In genomic region chr3:136171631-136172030, GRCm38 (mm10) we compare ENCODE assay signal across 20 mouse cellular contexts.
DNase-seq lines count a peak whose midpoint lies in the region; ATAC-seq and TF ChIP-seq lines count a peak whose summit lies in the region.
"Had no signal": no experiment of that assay in that cellular context is flagged by ENCODE, and none has a peak within 500 bp of the region (broad histone marks: within the 10 kb centered on the region; RNA-seq: fewer than 3 reads in every experiment).

No protein-coding gene starts in this region.

- no peak overlapping the region for H3K9ac ChIP-seq in forebrain, embryonic 15.5 days (replicated peaks)
- H3K9ac ChIP-seq: embryonic facial prominence, embryonic 13.5 days; forebrain, embryonic 13.5 days; heart, embryonic 15.5 days; hindbrain, embryonic 13.5 days had no signal

- H3K4me1 ChIP-seq in forebrain, embryonic 15.5 days, result no peaks in the 10 kb centered on the region
- H3K4me1 ChIP-seq: embryonic facial prominence, embryonic 13.5 days; forebrain, embryonic 13.5 days; heart, embryonic 15.5 days; hindbrain, embryonic 13.5 days had no signal

- H3K9me3 ChIP-seq in forebrain, embryonic 15.5 days, result no peaks in the 10 kb centered on the region
- H3K9me3 ChIP-seq: embryonic facial prominence, embryonic 13.5 days; forebrain, embryonic 13.5 days; heart, embryonic 15.5 days; hindbrain, embryonic 13.5 days had no signal

- DNase-seq in layer of hippocampus, adult 2 months (ENCODE audit: low spot score in 2 of 2), result no peak
- no peak for DNase-seq in layer of hippocampus, postnatal 14 days (ENCODE audit: low spot score in 2 of 2)
- peak; percentile 10 to 21 for DNase-seq in right cerebral cortex, adult 2 months (ENCODE audit: low spot score in 2 of 2)
- DNase-seq in right cerebral cortex, postnatal 36 days (ENCODE audit: low spot score in 2 of 2), result no peak
- peak; percentile 75 for DNase-seq in brain, adult 2 months (ENCODE audit: low read depth, low spot score)
- DNase-seq in spleen, postnatal 36 days (ENCODE audit: low spot score in 2 of 2), result no peak
- DNase-seq: adrenal gland, postnatal 14 days; cerebellum, adult 18-20 months; cerebellum, adult 9-11 months; cerebellum, postnatal 36 days; gastrocnemius, postnatal 14 days; heart, adult 2 months; heart, postnatal 14 days had no signal

- H3K4me3 ChIP-seq in layer of hippocampus, adult 2 months, result no peak overlapping the region
- H3K4me3 ChIP-seq in forebrain, embryonic 15.5 days, result no peak overlapping the region
- H3K4me3 ChIP-seq: embryonic facial prominence, embryonic 13.5 days; forebrain, embryonic 13.5 days; heart, adult 2 months; heart, embryonic 15.5 days; hindbrain, embryonic 13.5 days had no signal

- H3K27ac ChIP-seq in layer of hippocampus, adult 2 months, result peak overlapping the region; percentile 73
- H3K27ac ChIP-seq in forebrain, embryonic 15.5 days (replicated peaks), result no peak overlapping the region
- H3K27ac ChIP-seq: embryonic facial prominence, embryonic 13.5 days; forebrain, embryonic 13.5 days; heart, adult 2 months; heart, embryonic 15.5 days; hindbrain, embryonic 13.5 days had no signal

- no peak for TF ChIP-seq CTCF in layer of hippocampus, adult 2 months (conservative IDR thresholded peaks at IDR 0.05)

- no peak overlapping the region for H3K4me2 ChIP-seq in forebrain, embryonic 15.5 days (replicated peaks)
- H3K4me2 ChIP-seq: embryonic facial prominence, embryonic 13.5 days; forebrain, embryonic 13.5 days; heart, embryonic 11.5 days; heart, embryonic 15.5 days; hindbrain, embryonic 13.5 days had no signal

- no peak for ATAC-seq in forebrain, embryonic 15.5 days (replicated peaks)
- ATAC-seq: activated CD4-positive, CD25-positive, alpha-beta regulatory T cell, adult 4 months; forebrain, embryonic 13.5 days had no signal

- H3K27me3 ChIP-seq in forebrain, embryonic 15.5 days, result no peaks in the 10 kb centered on the region
- H3K27me3 ChIP-seq: embryonic facial prominence, embryonic 13.5 days; forebrain, embryonic 13.5 days; heart, embryonic 15.5 days; hindbrain, embryonic 13.5 days had no signal

- H3K36me3 ChIP-seq in forebrain, embryonic 15.5 days, result no peaks in the 10 kb centered on the region
- H3K36me3 ChIP-seq: embryonic facial prominence, embryonic 13.5 days; heart, embryonic 15.5 days; hindbrain, embryonic 13.5 days had no signal

Comparison
In these comparisons a context has a peak if more than half of its experiments do, and no peak if none do; other contexts are left out.
1. DNase-seq: peak in right cerebral cortex, adult 2 months (2 of 2) and brain, adult 2 months (single experiment); none in layer of hippocampus, adult 2 months (0 of 2), layer of hippocampus, postnatal 14 days (0 of 2), right cerebral cortex, postnatal 36 days (0 of 2) and spleen, postnatal 36 days (0 of 2).